Mouse (Mus musculus): ENCODE measurements at regions not wholly inside any gene's neighbourhood (a gene's known extent, or its start where the extent isn't known, plus 50 kb on each side); places are given as distances from the start of the nearest gene placed in this dataset.

GRCm38 (mm10) chr1:57259626-57260025 lies 117.8 kb upstream of the 1700066M21Rik start:
- TF ChIP-seq CTCF (conservative IDR thresholded peaks at IDR 0.05) = no peak
- DNase-seq (ENCODE audit: low spot score in 2 of 2) = no peak
- no peak overlapping the region for H3K4me3 ChIP-seq
- no peak overlapping the region for H3K27ac ChIP-seq

GRCm38 (mm10) chr1:57265012-57265760 lies 112.2 kb upstream of the 1700066M21Rik start:
- TF ChIP-seq CTCF (conservative IDR thresholded peaks at IDR 0.05) = no peak
- H3K27ac ChIP-seq = 0 out of 2 replicates have a peak overlapping the region, but pooled peaks have one; percentile 3
- DNase-seq (ENCODE audit: low spot score in 2 of 2) = peak in 1 of 2 experiments; percentile 38
- H3K4me3 ChIP-seq = no peak overlapping the region

GRCm38 (mm10) chr1:57266695-57267094 lies 110.7 kb upstream of the 1700066M21Rik start:
- TF ChIP-seq CTCF (conservative IDR thresholded peaks at IDR 0.05) = no peak

GRCm38 (mm10) chr1:57267851-57268250 lies 109.6 kb upstream of the 1700066M21Rik start:
- Histone ChIP-seq H3K4me3 (no peak overlapping the region), H3K27ac (no peak overlapping the region)
- no peak for DNase-seq (ENCODE audit: low spot score in 2 of 2)
- no peak for TF ChIP-seq CTCF (conservative IDR thresholded peaks at IDR 0.05)

More at GRCm38 (mm10) chr1:57266695-57267094, 110.7 kb upstream of the 1700066M21Rik start:
- Histone ChIP-seq H3K27ac (no peak overlapping the region), H3K4me3 (no peak overlapping the region)
- peak in 1 of 2 experiments; percentile 13 for DNase-seq (ENCODE audit: low spot score in 2 of 2)

- H3K27ac ChIP-seq = no peak overlapping the region
- peak; percentile 72 to 83 for DNase-seq (ENCODE audit: low spot score in 2 of 2)
- H3K4me3 ChIP-seq = no peak overlapping the region
- TF ChIP-seq CTCF (conservative IDR thresholded peaks at IDR 0.05) = peak; percentile 86
Measured at GRCm38 (mm10) chr1:57269679-57270354, 107.6 kb upstream of the 1700066M21Rik start.

GRCm38 (mm10) chr1:57272593-57272992 lies 104.8 kb upstream of the 1700066M21Rik start:
- no peak for DNase-seq (ENCODE audit: low spot score in 2 of 2)
- TF ChIP-seq CTCF (conservative IDR thresholded peaks at IDR 0.05) = no peak
- Histone ChIP-seq H3K27ac (no peak overlapping the region), H3K4me3 (no peak overlapping the region)

GRCm38 (mm10) chr1:57281549-57281948 lies 95.9 kb upstream of the 1700066M21Rik start:
- no peak for DNase-seq (ENCODE audit: low spot score in 2 of 2)
- no peak overlapping the region for H3K27ac ChIP-seq
- H3K4me3 ChIP-seq = no peak overlapping the region
- no peak for TF ChIP-seq CTCF (conservative IDR thresholded peaks at IDR 0.05)

- Histone ChIP-seq H3K4me3 (no peak overlapping the region), H3K27ac (no peak overlapping the region)
- no peak for DNase-seq (ENCODE audit: low spot score in 2 of 2)
- no peak for TF ChIP-seq CTCF (conservative IDR thresholded peaks at IDR 0.05)
Measured at GRCm38 (mm10) chr1:57296186-57296585, 81.2 kb upstream of the 1700066M21Rik start.

- H3K4me3 ChIP-seq = no peak overlapping the region
- TF ChIP-seq CTCF (conservative IDR thresholded peaks at IDR 0.05) = no peak
- no peak for DNase-seq (ENCODE audit: low spot score in 2 of 2)
Measured at GRCm38 (mm10) chr1:57298557-57298956, 78.9 kb upstream of the 1700066M21Rik start.

GRCm38 (mm10) chr1:57301260-57301979 lies 76.0 kb upstream of the 1700066M21Rik start:
- DNase-seq (ENCODE audit: low spot score in 2 of 2) = no peak
- Histone ChIP-seq H3K4me3 (no peak overlapping the region), H3K27ac (no peak overlapping the region)
- no peak for TF ChIP-seq CTCF (conservative IDR thresholded peaks at IDR 0.05)

More at GRCm38 (mm10) chr1:57298557-57298956, 78.9 kb upstream of the 1700066M21Rik start:
- H3K27ac ChIP-seq = no peak overlapping the region

- H3K27ac ChIP-seq = no peak overlapping the region
- DNase-seq (ENCODE audit: low spot score in 2 of 2) = peak in 1 of 2 experiments; percentile 3
- TF ChIP-seq CTCF (conservative IDR thresholded peaks at IDR 0.05) = no peak
Measured at GRCm38 (mm10) chr1:57301980-57302331, 75.5 kb upstream of the 1700066M21Rik start.

GRCm38 (mm10) chr1:57304757-57305156 lies 72.7 kb upstream of the 1700066M21Rik start:
- H3K4me3 ChIP-seq = no peak overlapping the region
- H3K27ac ChIP-seq = no peak overlapping the region
- no peak for TF ChIP-seq CTCF (conservative IDR thresholded peaks at IDR 0.05)
- no peak for DNase-seq (ENCODE audit: low spot score in 2 of 2)

More at GRCm38 (mm10) chr1:57301980-57302331, 75.5 kb upstream of the 1700066M21Rik start:
- no peak overlapping the region for H3K4me3 ChIP-seq

- Histone ChIP-seq H3K27ac (no peak overlapping the region), H3K4me3 (no peak overlapping the region)
- no peak for TF ChIP-seq CTCF (conservative IDR thresholded peaks at IDR 0.05)
- no peak for DNase-seq (ENCODE audit: low spot score in 2 of 2)
Measured at GRCm38 (mm10) chr1:57322535-57322934, 54.9 kb upstream of the 1700066M21Rik start.
